Mouse (Mus musculus) layer of hippocampus, postnatal 14 days (tissue): Measurements from ENCODE around the gene Tfpt. TPM values are rescaled to one million over a fixed set of nuclear protein-coding genes. Genes with fewer than 3 reads are reported as not detected.
"Not testable (repeated sequence)": the region's sequence is repeated elsewhere in the genome, so short reads cannot be mapped to it uniquely, and the experiment has no call there.

ENCODE experiments used
- DNase-seq, 2 experiments: peaks; one replicate each; pipeline ENCODE4 v3.0.0; 2021 to 2022; ENCODE audit warnings: low spot score in 2 of 2, mixed read lengths in 1 of 2
- microRNA-seq, 2 experiments: library from miRNA; unstranded; fragments of <30 nt; microRNA quantifications; one replicate each; pipeline ENCODE4 v1.2.0; 2021
- total RNA-seq, 2 experiments: library from RNA; stranded (reverse); gene quantifications; 2 replicates each; pipeline ENCODE4 v1.2.3; 2021

The Tfpt gene
- total RNA-seq, 2 experiments from 2014 or later = 37.0 to 41.1 TPM

- DNase-seq = no peak
These were observed 50.7 kb downstream of the Tfpt start for GRCm38 (mm10) chr7:3578952-3579546.

GRCm38 (mm10) chr7:3578196-3578595 lies 51.5 kb downstream of the Tfpt start:
- DNase-seq = no peak

- DNase-seq = no peak
These were observed 53.2 kb downstream of the Tfpt start for GRCm38 (mm10) chr7:3576354-3577124.

GRCm38 (mm10) chr7:3574216-3574615 lies 55.5 kb downstream of the Tfpt start:
- DNase-seq = peak in 1 of 2 experiments; percentile 50

- no peak for DNase-seq
These were observed 57.9 kb downstream of the Tfpt start for GRCm38 (mm10) chr7:3571847-3572246.

GRCm38 (mm10) chr7:3570580-3570979 lies 59.1 kb downstream of the Tfpt start:
- not testable (repeated sequence) for DNase-seq

Small RNAs within 50 kb of the gene (microRNA-seq; reads per million reads assigned to microRNA genes)
- 0 reads per million in 2 experiments for gene Gm25100
- 4.8 to 7.7 reads per million in 2 experiments for gene Mir3572

Other genes starting within 250 kb of the Tfpt start
- gene Cacng8, start 239.2 kb downstream of the Tfpt start, total RNA-seq = 100 to 1,000 TPM; 388 to 402 TPM
- gene Cacng6, start 205.7 kb downstream of the Tfpt start, total RNA-seq = 1 to 10 TPM; 1.8 to 1.9 TPM
- not detected for gene Tarm1, start 127.3 kb downstream of the Tfpt start, total RNA-seq
- gene Oscar, start 13.8 kb downstream of the Tfpt start, total RNA-seq = 1 to 10 TPM in 1 of 2 experiments, under 1 TPM in 1; 0.65 to 1.3 TPM
- 100 to 1,000 TPM; 634 to 664 TPM for gene Ndufa3, start 12.6 kb downstream of the Tfpt start, total RNA-seq
- 10 to 100 TPM; 52.5 to 55.9 TPM for gene Prpf31, start 56 bp upstream of the Tfpt start, total RNA-seq
- 10 to 100 TPM; 53.6 to 61.3 TPM for gene Cnot3, start 15.3 kb upstream of the Tfpt start, total RNA-seq
- 1 to 10 TPM; 5.5 to 6.2 TPM for gene Leng1, start 35.9 kb upstream of the Tfpt start, total RNA-seq
- gene Tmc4, start 47.6 kb upstream of the Tfpt start, total RNA-seq = 1 to 10 TPM; 3.2 to 3.5 TPM
- 10 to 100 TPM; 70.0 to 74.8 TPM for gene Tsen34, start 62.9 kb upstream of the Tfpt start, total RNA-seq
- gene Mboat7, start 63.6 kb upstream of the Tfpt start, total RNA-seq = 100 to 1,000 TPM; 121 to 124 TPM
- gene Rps9, start 74.1 kb upstream of the Tfpt start, total RNA-seq = 100 to 1,000 TPM; 432 to 494 TPM
- gene Pirb, start 90.5 kb upstream of the Tfpt start, total RNA-seq = under 1 TPM; 0.12 to 0.32 TPM
- not detected for gene Gm15448, start 195.8 kb upstream of the Tfpt start, total RNA-seq
- gene Pira2, start 215.1 kb upstream of the Tfpt start, total RNA-seq = not detected